Mouse (Mus musculus) 416B (cell line): ENCODE data around the gene Asap3.

ENCODE experiments used
- DNase-seq: peaks from one replicate; pipeline ENCODE4 v3.0.0; 2011; ENCODE audit warnings: low read depth

The Asap3 gene

GRCm38 (mm10) chr4:136206033-136206893 is at the start of gene Asap3:
Asap3 (plus strand) TSS chr4:136206365.
- peak; percentile 97 for DNase-seq

- no peak for DNase-seq
Measured at GRCm38 (mm10) chr4:136158498-136158897, 47.7 kb upstream of the Asap3 start.

- DNase-seq, result peak; percentile 81
Measured at GRCm38 (mm10) chr4:136159802-136160397, 46.3 kb upstream of the Asap3 start.

- DNase-seq, result peak; percentile 78
Measured at GRCm38 (mm10) chr4:136163448-136163847, 42.7 kb upstream of the Asap3 start.

GRCm38 (mm10) chr4:136164981-136165380 is 41.2 kb upstream of the Asap3 start:
- no peak for DNase-seq

GRCm38 (mm10) chr4:136167701-136168100 is 38.5 kb upstream of the Asap3 start:
- DNase-seq, result no peak

GRCm38 (mm10) chr4:136170401-136170800 is 35.8 kb upstream of the Asap3 start:
- DNase-seq, result no peak

GRCm38 (mm10) chr4:136171455-136171854 is 34.7 kb upstream of the Asap3 start:
- DNase-seq, result no peak

GRCm38 (mm10) chr4:136172011-136172541 is 34.1 kb upstream of the Asap3 start, which contains the start of gene E2f2:
E2f2 (plus strand) TSS chr4:136172394.
- DNase-seq, result peak; percentile 83

- DNase-seq, result peak; percentile 63
Measured at GRCm38 (mm10) chr4:136172542-136173209, 33.5 kb upstream of the Asap3 start.

- peak; percentile 77 for DNase-seq
Measured at GRCm38 (mm10) chr4:136173210-136173715, 32.9 kb upstream of the Asap3 start.

GRCm38 (mm10) chr4:136174216-136175193 is 31.7 kb upstream of the Asap3 start:
- DNase-seq, result peak; percentile 92

GRCm38 (mm10) chr4:136176022-136176552 is 30.1 kb upstream of the Asap3 start:
- no peak for DNase-seq

GRCm38 (mm10) chr4:136177244-136177611 is 28.9 kb upstream of the Asap3 start:
- no peak for DNase-seq

- peak; percentile 99 for DNase-seq
Measured at GRCm38 (mm10) chr4:136177612-136178474, 28.3 kb upstream of the Asap3 start.

- peak; percentile 84 for DNase-seq
Measured at GRCm38 (mm10) chr4:136178475-136178921, 27.7 kb upstream of the Asap3 start.

- DNase-seq, result peak; percentile 71
Measured at GRCm38 (mm10) chr4:136179456-136179855, 26.7 kb upstream of the Asap3 start.

GRCm38 (mm10) chr4:136179998-136180397 is 26.2 kb upstream of the Asap3 start:
- DNase-seq, result peak; percentile 46
